Mouse (Mus musculus) spleen, adult 2 months (tissue): ENCODE results near the gene Epha8.

Experiments
- CTCF ChIP-seq: fragments of 200-500 bp; IDR thresholded peaks from 2 replicates; pipeline ENCODE4 v1.5.1; 2011; ENCODE audit warnings: mild to moderate bottlenecking, inconsistent platforms; ENCODE audit not compliant: insufficient read depth, insufficient read length, insufficient replicate concordance; ENCODE audit errors: extremely low read depth
- POLR2A ChIP-seq: fragments of 200-500 bp; IDR thresholded peaks from 2 replicates; pipeline ENCODE4 v1.6.1; 2011; ENCODE audit warnings: low read depth, low read length, inconsistent platforms

GRCm38 (mm10) chr4:136966493-136967390 lies 10.1 kb upstream of the Epha8 start:
- TF ChIP-seq POLR2A (no peak), CTCF (no peak)
